Mouse (Mus musculus): ENCODE data around the gene Rnf25.

Gene Rnf25

GRCm38 (mm10) chr1:74601267-74601962 lies at the start of gene Rnf25, which contains the start of gene Stk36:
TSS of gene Rnf25 (minus strand) at chr1:74601397.
TSS of gene Stk36 (plus strand) at chr1:74601445.
- peak; percentile 88 for DNase-seq (ENCODE audit: low read depth, low spot score)

GRCm38 (mm10) chr1:74643926-74644325 lies 42.7 kb upstream of the Rnf25 start:
- DNase-seq (ENCODE audit: low read depth, low spot score) = no peak

GRCm38 (mm10) chr1:74643524-74643923 lies 42.3 kb upstream of the Rnf25 start:
- DNase-seq (ENCODE audit: low read depth, low spot score) = no peak

GRCm38 (mm10) chr1:74632734-74633133 lies 31.5 kb upstream of the Rnf25 start:
- no peak for DNase-seq (ENCODE audit: low read depth, low spot score)

GRCm38 (mm10) chr1:74628001-74628400 lies 26.8 kb upstream of the Rnf25 start:
- no peak for DNase-seq (ENCODE audit: low read depth, low spot score)

- DNase-seq (ENCODE audit: low read depth, low spot score) = no peak
These were observed 24.9 kb upstream of the Rnf25 start for GRCm38 (mm10) chr1:74626076-74626475.

GRCm38 (mm10) chr1:74624183-74624582 lies 23.0 kb upstream of the Rnf25 start:
- no peak for DNase-seq (ENCODE audit: low read depth, low spot score)

GRCm38 (mm10) chr1:74600501-74601266 lies 513 bp downstream of the Rnf25 start:
- no peak for DNase-seq (ENCODE audit: low read depth, low spot score)

- DNase-seq (ENCODE audit: low read depth, low spot score) = no peak
These were observed 6.8 kb downstream of the Rnf25 start for GRCm38 (mm10) chr1:74594434-74594833.

GRCm38 (mm10) chr1:74587773-74588445 lies 13.3 kb downstream of the Rnf25 start, which contains the start of the genes Zfp142 and Bcs1l:
TSS of gene Zfp142 (minus strand) at chr1:74588246.
TSS of gene Bcs1l (plus strand) at chr1:74588289.
- peak; percentile 98 for DNase-seq (ENCODE audit: low read depth, low spot score)

- no peak for DNase-seq (ENCODE audit: low read depth, low spot score)
These were observed 13.9 kb downstream of the Rnf25 start for GRCm38 (mm10) chr1:74587233-74587772.

GRCm38 (mm10) chr1:74584616-74585398 lies 16.4 kb downstream of the Rnf25 start:
- DNase-seq (ENCODE audit: low read depth, low spot score) = no peak

- DNase-seq (ENCODE audit: low read depth, low spot score) = no peak
These were observed 18.6 kb downstream of the Rnf25 start for GRCm38 (mm10) chr1:74582621-74583020.

GRCm38 (mm10) chr1:74569739-74570719 lies 31.2 kb downstream of the Rnf25 start:
- DNase-seq (ENCODE audit: low read depth, low spot score) = no peak

- DNase-seq (ENCODE audit: low read depth, low spot score) = no peak
These were observed 35.4 kb downstream of the Rnf25 start for GRCm38 (mm10) chr1:74565834-74566233.

- DNase-seq (ENCODE audit: low read depth, low spot score) = no peak
These were observed 42.1 kb downstream of the Rnf25 start for GRCm38 (mm10) chr1:74559061-74559460.

- no peak for DNase-seq (ENCODE audit: low read depth, low spot score)
These were observed 57.0 kb downstream of the Rnf25 start, which contains the start of gene Usp37 for GRCm38 (mm10) chr1:74544184-74544583. TSS of gene Usp37 (minus strand) at chr1:74544284.

Measured in CD4-positive helper T cell, adult 2 months (primary cell).